Mouse (Mus musculus): ENCODE measurements at regions not wholly inside any gene's neighbourhood (a gene's known extent, or its start where the extent isn't known, plus 50 kb on each side); places are given as distances from the start of the nearest gene placed in this dataset.

DNA sequence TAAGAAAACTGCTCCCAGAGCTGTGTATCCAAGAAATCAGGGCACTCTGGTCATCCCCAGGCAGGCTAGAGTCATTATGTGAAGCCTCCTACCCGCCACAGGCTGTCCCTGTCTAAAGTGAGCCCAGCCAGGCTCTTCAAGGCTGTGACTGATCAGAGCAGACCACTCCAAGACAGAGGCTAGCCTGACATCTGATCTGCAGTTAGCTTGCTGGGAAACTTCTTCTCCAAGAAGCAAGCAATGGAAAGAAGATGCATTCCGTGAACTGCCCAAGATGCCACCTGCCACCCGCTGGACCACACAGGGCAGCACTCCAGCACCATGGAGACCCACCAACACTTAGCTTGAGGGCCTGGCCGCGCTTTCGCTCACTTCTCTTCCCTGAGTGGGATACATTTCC, 323.2 kb downstream of the Wdr11 start:
- no peak for DNase-seq (ENCODE audit: low spot score in 2 of 2)

DNA sequence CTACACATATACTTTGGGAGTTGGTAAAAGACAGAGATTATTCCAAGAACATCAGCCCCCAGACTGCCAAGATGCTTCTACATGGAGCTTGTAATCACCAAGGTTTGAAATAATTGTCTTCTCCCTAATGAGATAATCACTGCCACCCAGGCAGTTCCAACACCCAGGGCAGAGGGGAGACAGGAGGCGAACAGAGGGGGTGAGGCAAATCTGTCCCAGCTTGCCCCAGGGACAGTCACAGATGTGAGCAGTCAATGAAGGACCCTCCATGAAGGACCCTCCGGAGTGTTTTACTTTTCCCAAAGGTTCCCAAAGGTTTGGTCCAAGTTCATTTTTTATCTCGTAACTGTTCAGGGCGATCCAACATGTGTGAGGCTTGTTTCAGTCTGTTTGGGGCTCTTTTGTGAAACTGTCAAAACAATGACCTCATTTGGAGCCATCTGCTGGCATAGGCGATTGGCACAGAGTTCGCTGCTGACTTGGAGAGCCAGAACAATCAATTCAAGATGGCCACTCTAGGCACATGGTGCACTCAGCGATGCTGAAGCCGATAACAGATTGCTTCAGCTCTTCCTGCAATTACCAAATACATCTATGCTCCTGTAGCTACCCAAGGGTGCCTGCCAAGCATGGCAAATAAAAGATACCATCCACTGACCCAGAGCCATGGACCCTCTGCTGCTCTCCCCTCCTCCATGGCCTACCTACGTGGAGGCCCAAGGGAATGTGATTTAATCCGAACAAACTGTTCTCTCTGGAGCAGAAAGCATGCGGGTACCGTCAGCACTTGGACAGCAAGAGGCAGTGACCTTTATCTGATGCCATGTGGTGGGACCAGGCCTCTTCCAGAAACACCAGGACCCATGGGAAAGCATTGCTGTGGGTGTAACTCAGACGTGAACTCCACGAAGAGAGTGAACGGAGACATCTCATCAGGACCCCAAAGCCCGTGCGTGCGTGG, 326.9 kb downstream of the Wdr11 start:
- peak in 1 of 2 experiments; percentile 17 for DNase-seq (ENCODE audit: low spot score in 2 of 2)

DNA sequence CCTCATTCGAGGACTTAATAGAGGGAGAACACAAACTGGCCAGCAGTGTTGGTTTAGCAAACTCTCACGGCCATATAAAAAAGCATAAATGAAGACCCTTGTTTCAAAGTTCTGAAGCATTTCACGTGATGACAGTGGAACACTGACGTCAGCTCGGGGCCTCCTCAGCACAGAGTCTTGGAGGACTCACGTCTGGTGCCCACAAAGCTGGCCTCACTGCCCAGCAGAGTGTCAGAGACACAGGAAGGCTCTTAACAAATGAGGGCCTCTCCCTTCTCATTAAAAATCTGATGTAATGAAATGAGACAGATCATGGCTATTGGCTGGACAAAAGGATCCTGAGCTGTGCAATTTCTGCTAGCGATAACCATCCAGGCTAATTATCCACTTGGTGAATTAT, 330.6 kb downstream of the Wdr11 start:
- DNase-seq (ENCODE audit: low spot score in 2 of 2), result no peak

DNA sequence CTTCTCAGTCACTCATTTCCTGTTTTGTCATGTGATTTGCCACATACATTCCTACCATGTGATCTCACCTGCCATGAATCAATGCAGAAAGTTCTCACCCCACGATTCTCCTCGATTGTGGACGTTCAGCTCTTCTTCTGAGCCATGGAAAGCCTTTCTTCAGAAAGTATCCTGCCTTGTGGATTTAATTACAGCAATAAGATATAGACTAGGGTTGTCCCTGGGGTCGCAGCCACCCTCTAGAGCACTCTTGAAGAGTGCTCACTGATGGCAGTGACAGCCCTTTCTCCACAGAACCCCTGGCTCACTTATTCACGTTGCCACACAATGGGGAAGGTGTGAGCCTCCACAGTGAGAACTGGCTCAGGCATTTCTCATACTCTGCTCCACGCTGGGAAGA, 345.1 kb downstream of the Wdr11 start:
- DNase-seq (ENCODE audit: low spot score in 2 of 2), result no peak

DNA sequence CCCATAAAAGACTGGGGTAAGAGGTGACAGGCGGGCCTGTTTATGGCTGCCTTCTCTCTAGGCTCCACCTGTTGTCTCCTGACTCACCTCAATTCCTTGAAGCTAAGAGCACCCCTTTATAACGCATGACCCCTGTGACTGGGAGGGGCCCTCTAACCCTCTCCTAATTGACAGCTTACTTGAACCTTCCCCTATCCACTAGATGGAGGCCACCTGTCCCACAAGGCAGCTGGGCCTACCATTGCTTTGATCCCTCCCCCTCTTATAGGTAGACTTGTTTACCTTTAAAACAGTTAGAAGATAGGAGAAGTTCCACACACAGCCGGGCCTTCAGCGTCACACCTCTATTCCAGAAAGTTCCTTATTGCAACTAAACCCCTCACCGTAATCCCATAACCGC, 346.1 kb downstream of the Wdr11 start:
- DNase-seq (ENCODE audit: low spot score in 2 of 2), result no peak

DNA sequence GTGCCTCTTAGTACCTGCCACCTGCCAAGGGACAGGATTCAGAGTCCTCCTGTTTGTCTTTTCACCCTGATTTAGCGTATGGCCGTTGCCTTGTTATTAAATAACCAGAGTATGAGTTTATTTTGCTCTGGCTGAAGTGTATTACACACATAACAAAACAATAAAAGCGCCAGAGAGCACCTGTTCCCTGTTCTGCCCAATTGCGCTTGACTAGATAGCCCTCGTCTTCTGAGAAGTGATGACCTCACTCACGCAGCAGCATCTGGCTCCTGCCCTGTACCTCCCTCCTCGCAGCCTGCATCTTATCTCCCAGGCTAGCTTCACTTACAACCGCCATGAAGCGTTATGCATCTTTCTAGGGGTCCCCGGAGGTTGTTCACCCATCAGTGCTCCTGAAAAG, 346.5 kb downstream of the Wdr11 start:
- no peak for DNase-seq (ENCODE audit: low spot score in 2 of 2)

DNA sequence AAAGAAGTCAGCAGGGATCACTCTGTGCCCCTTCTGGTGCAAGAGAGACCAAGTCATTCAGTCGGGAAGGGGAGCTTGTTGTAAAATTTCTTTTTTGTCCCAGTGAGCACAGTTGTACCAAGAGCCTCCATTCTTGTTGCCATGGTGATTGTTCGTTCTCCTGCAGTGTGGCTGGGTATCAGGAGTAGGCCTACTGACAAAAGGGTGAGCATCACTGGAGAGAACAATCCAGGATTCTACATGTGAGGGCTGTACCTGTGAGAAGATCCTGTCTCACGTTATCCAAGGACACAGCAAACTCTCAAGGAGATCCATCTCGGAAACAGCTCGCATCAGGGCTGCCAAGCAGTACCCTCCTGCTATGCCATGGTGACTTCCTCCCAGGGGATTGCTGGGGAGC, 347.6 kb downstream of the Wdr11 start:
- no peak for DNase-seq (ENCODE audit: low spot score in 2 of 2)

DNA sequence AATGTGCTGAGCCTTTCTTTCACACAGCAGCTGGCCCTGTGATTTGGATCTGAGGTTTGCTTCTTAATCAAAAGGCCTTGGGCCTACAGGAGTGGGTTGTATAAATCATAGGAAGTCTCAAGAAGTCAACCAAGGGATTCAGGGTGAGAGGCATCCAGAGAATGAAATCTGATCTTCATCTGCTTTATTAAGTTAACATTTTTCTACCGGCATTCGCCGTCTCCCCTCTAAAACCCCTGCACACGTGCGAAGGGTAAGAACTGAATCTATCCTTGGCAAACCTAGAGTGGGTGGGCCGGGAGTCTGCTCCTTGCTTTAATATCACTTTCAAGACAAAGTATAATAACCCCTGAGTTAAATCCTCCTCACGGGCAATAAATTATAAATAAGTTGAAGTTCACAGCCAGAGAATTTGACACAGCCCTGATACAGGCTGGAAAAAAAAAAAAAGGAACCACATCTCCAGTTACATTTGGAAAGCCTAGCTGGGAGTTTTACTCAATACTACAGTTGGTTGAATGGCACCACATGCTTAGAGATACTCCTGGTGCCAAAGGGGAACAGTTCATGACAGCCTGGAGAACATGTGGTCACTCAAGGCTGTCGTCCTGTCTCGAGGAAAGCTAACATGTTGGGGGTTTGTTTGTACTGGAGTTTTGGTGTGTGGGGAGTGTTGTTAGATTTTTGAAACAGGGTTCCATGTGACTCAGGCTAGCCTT, 349.8 kb downstream of the Wdr11 start:
- no peak for DNase-seq (ENCODE audit: low spot score in 2 of 2)

DNA sequence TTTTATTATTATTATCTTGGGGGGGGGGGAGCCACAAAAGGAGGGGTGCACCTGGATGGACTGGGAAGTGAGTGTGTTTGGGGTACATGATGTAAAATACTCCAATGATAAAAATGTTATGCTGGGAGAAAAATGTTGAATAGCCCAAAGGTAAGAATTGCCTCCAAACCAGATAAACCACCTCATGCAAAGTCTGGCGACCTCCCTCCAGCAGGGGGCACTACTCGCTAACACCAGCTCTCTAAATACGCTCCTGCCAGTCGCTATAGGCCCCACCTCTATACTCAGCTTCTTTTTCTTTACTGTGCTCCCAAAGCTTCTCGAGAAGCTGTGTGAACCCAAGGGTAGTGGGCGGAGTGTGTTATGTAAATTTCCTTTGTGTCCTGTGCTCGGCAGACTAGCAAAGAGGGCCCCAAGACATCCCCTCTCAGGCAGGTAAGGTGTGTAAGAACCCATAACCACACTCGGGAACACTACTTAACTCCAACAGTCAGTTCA, 357.0 kb downstream of the Wdr11 start:
- DNase-seq (ENCODE audit: low spot score in 2 of 2), result no peak

DNA sequence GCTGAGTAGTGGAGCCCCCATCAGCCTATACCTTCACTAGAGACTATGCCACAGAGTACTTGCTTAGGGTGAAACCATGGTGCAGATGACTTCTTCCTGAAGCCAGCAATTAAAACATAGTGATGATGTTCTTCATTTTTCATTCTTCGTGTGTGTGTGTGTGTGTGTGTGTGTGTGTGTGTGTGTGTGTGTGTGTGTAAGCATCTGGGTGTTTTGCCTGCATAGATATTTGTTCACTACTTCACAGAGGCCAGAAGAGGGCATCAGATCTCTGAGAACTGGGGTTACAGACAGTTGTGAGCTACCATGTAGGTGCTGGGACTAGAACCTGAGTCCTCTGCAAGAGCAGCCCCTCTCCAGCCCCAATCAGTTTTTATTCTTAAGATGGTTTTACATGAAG, 358.8 kb downstream of the Wdr11 start:
- no peak for DNase-seq (ENCODE audit: low spot score in 2 of 2)

DNA sequence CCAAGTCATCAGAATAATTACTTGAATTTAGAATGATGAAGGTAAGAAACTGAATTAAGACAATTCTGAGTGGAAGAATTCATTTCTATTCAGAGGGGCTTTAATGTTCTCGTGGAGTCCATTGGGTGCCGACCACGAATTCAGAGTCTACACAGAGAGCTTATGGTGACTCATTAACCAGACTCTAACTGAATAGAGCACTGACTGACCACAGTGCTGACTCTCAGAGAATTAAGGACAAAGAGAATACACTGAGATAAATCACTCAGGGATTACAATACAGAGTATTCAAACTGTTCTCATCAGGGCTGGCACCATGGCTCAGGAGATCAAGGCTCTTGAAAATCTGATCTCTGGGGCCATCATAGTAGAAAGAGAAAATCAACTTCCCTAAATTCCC, 366.7 kb downstream of the Wdr11 start:
- DNase-seq (ENCODE audit: low spot score in 2 of 2), result no peak

DNA sequence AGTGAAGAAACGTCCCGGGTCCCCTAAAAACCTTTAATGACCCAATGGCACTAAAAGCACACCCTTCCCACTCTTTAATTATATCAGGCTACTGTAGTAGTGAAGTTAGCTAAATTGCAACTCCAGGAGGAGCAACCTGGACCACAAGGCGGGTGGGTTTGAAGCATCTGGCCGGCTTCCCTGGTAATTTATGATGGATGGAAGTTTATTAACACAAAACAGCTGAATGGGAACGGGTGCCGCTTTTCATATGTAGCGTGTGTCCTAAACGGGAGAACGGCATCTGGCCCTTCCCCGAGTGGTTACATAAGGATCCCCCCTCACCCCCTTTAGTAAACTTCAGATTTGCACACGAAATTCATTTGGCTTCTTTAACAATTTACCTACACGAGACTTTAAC, 370.9 kb downstream of the Wdr11 start:
- no peak for DNase-seq (ENCODE audit: low spot score in 2 of 2)

DNA sequence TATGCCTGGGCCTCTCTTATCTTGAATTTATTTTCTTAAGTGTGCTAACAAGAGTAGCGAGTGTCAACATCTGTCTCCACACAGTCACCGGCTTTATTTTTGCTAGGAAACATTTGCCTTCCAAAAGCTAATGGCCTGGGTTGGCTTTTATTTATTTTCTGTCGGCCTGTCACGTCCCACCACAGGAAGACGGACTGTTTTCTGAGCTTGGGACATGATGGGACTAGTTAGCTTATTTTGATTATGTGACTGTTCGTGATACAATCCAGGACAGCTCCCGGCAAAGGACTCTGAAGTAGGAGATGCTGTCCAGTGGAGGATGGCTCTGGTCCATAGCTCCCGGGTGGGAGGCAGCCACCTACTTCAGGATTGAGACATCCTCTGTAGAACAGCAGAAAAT, 372.5 kb downstream of the Wdr11 start:
- DNase-seq (ENCODE audit: low spot score in 2 of 2), result no peak

DNA sequence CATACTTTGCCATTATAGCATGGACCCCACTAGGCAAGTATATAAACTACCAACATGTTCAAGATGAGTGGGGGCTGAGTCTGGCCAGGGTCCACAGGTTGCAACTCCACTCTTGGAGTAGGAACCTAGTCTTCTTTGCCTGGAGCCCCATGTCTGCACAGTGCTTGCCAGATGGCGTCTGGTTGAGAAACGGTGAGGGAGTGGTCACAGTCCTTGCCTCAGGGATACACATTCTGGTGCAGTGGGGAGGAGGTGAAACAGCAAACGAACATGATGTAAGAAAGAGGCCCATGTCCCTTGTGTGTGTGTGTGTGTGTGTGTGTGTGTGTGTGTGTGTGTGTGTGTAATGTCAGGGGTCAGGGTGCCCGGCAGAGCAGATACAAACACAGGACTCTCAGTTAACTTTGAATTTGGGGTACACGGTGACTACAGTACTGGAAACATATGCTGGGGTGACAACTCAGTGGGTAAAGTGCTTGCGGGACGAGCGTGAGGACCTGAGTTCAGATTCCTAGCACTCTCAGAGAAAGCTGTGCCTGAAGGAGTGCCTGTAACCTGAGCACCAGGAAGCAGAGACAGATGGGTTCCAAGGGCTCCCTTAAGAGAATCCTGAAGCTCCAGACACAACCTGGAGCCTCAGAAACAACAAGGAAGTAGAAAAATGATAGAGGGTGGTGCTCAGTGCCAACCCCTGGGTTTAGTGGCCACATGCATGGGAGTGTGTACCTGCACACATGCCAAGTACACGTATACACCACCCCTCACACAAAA, 373.8 kb downstream of the Wdr11 start:
- DNase-seq (ENCODE audit: low spot score in 2 of 2), result peak in 1 of 2 experiments; percentile 58

DNA sequence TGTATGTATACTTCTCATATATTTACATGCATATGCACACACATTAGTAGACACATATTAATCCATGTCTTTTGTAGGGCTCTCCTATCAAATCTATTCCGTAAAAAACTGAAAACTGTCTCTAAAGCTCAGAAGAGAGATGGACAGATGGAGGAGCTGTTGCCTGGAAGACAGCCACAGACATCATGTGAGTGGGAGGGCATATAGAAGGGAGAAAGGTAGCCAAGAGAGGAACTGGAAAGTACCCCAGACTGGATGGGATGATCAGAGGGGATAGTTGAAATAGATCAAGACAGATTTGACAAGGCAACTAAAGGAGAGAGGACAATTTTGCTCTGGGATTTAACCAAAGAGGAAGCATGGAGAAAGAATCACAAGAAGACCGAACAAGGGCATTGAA, 375.1 kb downstream of the Wdr11 start:
- DNase-seq (ENCODE audit: low spot score in 2 of 2), result no peak

DNA sequence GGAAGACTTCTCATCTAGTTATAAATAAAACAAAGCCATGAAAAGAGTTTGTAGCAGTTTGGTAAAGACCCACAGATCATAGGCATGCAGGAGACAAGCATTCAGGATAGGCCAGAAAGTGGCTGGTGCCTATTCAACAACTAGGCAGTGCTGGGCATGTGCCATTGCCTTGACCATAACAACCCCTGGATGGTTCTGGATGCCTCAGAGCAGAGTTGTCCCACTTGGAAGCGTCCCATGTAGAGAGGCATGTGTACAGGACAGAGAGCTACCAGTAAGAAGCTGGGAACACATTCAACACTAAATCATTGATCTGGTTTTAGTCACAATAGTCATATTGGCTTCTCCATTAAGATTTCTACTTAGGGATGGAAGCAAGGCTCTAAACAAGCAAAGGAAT, 378.5 kb downstream of the Wdr11 start:
- no peak for DNase-seq (ENCODE audit: low spot score in 2 of 2)

DNA sequence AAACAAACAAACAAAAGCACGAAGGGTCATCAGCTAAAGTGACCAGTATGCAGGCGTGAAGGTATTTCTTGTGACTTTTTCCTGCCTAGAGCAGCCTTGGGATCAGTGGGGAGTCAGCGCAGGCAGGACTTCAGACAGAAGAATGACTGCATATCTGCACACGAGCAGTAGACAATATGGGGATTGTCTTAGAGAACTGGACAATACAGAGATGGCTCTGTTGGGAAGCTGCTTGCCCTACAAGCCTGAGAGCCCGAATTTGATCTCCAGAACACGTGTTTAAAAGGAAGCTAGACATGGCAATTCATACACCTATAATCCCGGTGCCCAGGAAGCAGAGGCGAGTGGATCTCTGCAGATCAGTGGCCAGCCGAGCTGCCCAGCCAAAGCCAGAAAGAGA, 382.5 kb downstream of the Wdr11 start:
- DNase-seq (ENCODE audit: low spot score in 2 of 2), result no peak

DNA sequence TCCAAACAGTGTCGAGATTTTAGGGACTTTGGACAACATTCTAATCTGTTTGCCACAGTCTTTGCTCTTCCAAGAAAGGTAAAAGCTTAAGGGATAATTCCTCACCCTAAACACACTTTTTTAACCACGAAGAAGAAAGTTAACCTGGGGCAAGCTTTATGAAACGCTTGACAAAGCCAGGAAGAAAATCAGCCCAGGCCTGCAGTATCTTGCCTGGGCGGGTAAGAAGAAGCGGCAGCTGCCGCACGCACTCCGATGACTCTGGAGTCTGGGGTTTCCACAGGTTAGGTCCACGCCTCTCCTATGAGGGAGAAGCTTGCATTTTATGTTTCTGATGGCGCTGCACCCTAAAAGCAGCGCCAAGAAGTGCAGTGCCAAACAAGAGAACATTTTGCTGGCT, 383.2 kb downstream of the Wdr11 start:
- peak in 1 of 2 experiments; percentile 17 for DNase-seq (ENCODE audit: low spot score in 2 of 2)

DNA sequence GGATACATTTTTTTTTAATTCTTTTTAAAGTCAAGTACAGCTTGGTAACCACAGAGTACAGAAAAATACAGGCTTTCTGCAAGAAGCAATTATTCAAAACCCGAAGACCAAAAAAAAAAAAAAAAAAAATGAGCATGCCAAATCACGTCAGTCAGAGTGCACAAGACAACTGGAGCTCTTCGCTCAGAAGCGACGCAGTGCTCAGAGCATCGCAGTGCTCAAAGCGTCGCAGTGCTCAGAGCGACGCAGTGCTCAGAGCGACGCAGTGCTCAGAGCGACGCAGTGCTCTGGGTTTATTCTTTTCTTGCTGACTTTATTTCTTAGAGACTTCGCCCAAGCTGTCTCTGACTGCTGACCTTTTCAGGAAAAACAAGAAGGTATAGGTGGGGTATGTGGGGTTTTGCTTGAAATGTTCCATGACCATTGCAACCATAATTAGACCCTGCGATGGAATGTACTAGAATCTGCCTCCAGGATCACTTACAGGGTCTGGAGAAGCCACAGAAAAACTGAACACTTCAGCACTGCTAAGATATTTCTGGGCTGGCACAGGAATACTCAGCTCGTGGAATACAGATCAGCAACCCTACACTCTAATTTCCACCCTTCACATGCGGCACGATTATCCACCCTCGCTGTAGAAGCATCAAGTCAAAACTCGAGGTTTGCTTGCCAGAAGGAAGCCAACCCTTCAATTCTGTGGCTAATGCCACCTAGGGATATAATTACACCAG, 384.3 kb downstream of the Wdr11 start:
- no peak for DNase-seq (ENCODE audit: low spot score in 2 of 2)

DNA sequence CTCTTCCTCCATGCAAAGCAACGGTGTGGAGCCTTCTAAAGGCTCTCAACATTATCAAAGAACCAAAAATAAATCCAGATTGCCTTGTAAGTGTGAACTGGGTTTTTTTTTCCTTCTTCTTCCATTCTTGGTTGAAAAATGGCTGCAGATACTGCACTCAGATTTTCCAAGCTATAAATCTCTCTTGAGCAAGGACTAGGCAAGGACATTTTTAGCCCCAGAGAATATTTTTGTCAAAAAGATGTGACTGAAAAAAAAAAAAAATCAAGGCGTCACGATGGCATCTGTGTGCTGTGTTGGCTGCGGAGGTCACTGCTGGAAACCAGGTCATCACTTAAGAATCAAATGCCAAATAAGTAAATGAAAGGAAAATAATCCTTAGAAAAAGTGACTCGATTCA, 386.9 kb downstream of the Wdr11 start:
- DNase-seq (ENCODE audit: low spot score in 2 of 2), result no peak

DNA sequence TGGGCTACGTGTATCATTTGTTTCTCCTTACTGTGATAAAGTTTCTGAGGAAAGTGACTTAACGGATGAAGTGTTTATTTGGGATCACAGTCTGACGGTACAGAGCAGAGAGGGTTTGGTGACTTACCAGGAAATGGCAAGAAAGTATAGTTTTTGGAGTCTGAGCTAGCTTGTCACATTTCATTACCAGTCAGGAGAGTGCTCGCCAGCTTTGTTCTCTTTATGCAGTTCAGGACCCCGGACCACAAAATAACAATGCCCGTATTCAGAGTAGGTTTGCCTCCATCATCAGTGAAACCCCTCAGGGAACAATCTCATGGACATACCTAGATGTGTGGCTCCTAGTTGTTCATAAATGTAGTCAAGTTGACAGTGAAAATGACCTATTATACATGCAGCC, 387.7 kb downstream of the Wdr11 start:
- no peak for DNase-seq (ENCODE audit: low spot score in 2 of 2)
